Comparison of ENCODE assay signal across 28 mouse cellular contexts in the genomic region with DNA sequence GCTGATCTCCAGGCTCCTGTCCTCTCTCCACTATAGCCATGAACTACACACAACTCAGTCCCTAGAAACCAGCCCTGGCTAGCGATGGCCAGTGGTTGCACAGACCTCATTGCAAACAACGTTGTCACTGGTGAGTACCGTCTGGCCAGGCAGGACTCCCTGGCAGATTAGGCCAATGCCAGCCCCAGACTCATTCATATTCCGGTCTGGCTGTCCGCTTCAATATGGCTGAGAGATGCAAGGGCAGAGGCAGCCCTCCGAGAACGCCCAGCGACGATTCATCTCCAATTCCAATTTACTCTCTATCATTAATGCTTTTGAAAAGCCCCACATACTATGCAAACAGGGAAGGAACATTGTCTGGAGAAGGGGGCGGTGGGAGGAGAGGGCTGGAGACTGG. TPM values are rescaled to one million over a fixed set of nuclear protein-coding genes. Genes with fewer than 3 reads are reported as not detected.
A peak's percentile ranks its signal among the peaks of the same experiment; 100 is the strongest.
DNase-seq lines count a peak whose midpoint lies in the region; ATAC-seq and TF ChIP-seq lines count a peak whose summit lies in the region.
"Had no signal": no experiment of that assay in that cellular context is flagged by ENCODE, and none has a peak within 500 bp of the region (broad histone marks: within the 10 kb centered on the region; RNA-seq: fewer than 3 reads in every experiment).

No protein-coding gene starts in this region.

- H3K4me3 ChIP-seq in hindbrain, embryonic 13.5 days = no peak overlapping the region
- H3K4me3 ChIP-seq in hindbrain, embryonic 10.5 days = no peak overlapping the region
- H3K4me3 ChIP-seq in layer of hippocampus, adult 2 months = no peak overlapping the region
- H3K4me3 ChIP-seq in midbrain, embryonic 14.5 days (replicated peaks; ENCODE audit: low read depth, low read length) = no peak overlapping the region
- no peak overlapping the region for H3K4me3 ChIP-seq in midbrain, embryonic 10.5 days
- H3K4me3 ChIP-seq: forebrain, embryonic 10.5 days; forebrain, embryonic 13.5 days; gastrocnemius, adult 2 months; heart, embryonic 12.5 days; heart, embryonic 15.5 days; intestine, embryonic 15.5 days had no signal

- 0 out of 2 replicates have a peak overlapping the region, but pooled peaks have one; percentile 55 for H3K27ac ChIP-seq in hindbrain, embryonic 13.5 days
- H3K27ac ChIP-seq in hindbrain, embryonic 10.5 days = no peak overlapping the region
- peak overlapping the region; percentile 39; the same call in 1 of the 2 replicates for H3K27ac ChIP-seq in layer of hippocampus, adult 2 months
- peak overlapping the region; percentile 70 for H3K27ac ChIP-seq in midbrain, embryonic 14.5 days (replicated peaks; ENCODE audit: low read depth, low read length)
- no peak overlapping the region for H3K27ac ChIP-seq in midbrain, embryonic 10.5 days (replicated peaks)
- H3K27ac ChIP-seq: forebrain, embryonic 10.5 days; forebrain, embryonic 13.5 days; gastrocnemius, adult 2 months; heart, embryonic 15.5 days; hindbrain, embryonic 14.5 days; intestine, embryonic 15.5 days had no signal

- TF ChIP-seq CTCF in layer of hippocampus, adult 2 months (conservative IDR thresholded peaks at IDR 0.05) = no peak

- no peaks in the 10 kb centered on the region for H3K9me3 ChIP-seq in hindbrain, embryonic 13.5 days
- no peaks in the 10 kb centered on the region for H3K9me3 ChIP-seq in hindbrain, embryonic 10.5 days
- no peaks in the 10 kb centered on the region for H3K9me3 ChIP-seq in midbrain, embryonic 14.5 days (ENCODE audit: control insufficient read depth, low read length)
- H3K9me3 ChIP-seq in midbrain, embryonic 10.5 days (replicated peaks) = no peaks in the 10 kb centered on the region
- H3K9me3 ChIP-seq: forebrain, embryonic 10.5 days; forebrain, embryonic 13.5 days; G1E; heart, embryonic 12.5 days; heart, embryonic 15.5 days; intestine, embryonic 15.5 days had no signal

- no peak for DNase-seq in hindbrain, embryonic 10.5 days (ENCODE audit: low spot score)
- no peak for DNase-seq in layer of hippocampus, adult 2 months (ENCODE audit: low spot score in 2 of 2)
- DNase-seq in layer of hippocampus, adult 9-11 months = no peak
- peak; percentile 54 for DNase-seq in midbrain, embryonic 14.5 days
- DNase-seq in midbrain, embryonic 10.5 days (ENCODE audit: low spot score) = no peak
- no peak for DNase-seq in ovary, postnatal 14 days (ENCODE audit: low spot score)
- DNase-seq: adrenal gland, postnatal 10 days; adrenal gland, postnatal 36 days; B cell, adult 2 months; cerebellum, adult 11 months; cerebellum, adult 2 months; cerebellum, adult 9-11 months; gastrocnemius, adult 2 months; gastrocnemius, postnatal 14 days; heart, adult 11 months; heart, postnatal 10 days; heart, postnatal 36 days had no signal

- no peak overlapping the region for H3K4me2 ChIP-seq in hindbrain, embryonic 13.5 days
- H3K4me2 ChIP-seq in midbrain, embryonic 14.5 days (ENCODE audit: low read length) = no peak overlapping the region
- H3K4me2 ChIP-seq: forebrain, embryonic 13.5 days; heart, embryonic 12.5 days; heart, embryonic 15.5 days; hindbrain, embryonic 14.5 days; intestine, embryonic 15.5 days had no signal

- no peak for ATAC-seq in hindbrain, embryonic 13.5 days (ENCODE audit: low FRiP score)
- ATAC-seq in midbrain, embryonic 14.5 days (ENCODE audit: low FRiP score, low TSS enrichment) = 0 out of 2 replicates have a peak, but pooled peaks have one; percentile 34
- ATAC-seq: forebrain, embryonic 13.5 days; forebrain, embryonic 16.5 days; intestine, embryonic 15.5 days; Patski had no signal

- no peaks in the 10 kb centered on the region for H3K27me3 ChIP-seq in hindbrain, embryonic 13.5 days
- H3K27me3 ChIP-seq in hindbrain, embryonic 10.5 days (ENCODE audit: insufficient read depth, poor library complexity, severe bottlenecking) = no peaks in the 10 kb centered on the region
- no peaks in the 10 kb centered on the region for H3K27me3 ChIP-seq in midbrain, embryonic 14.5 days (ENCODE audit: control insufficient read depth, insufficient read depth, low read length)
- peaks cover 6% of the 10 kb centered on the region for H3K27me3 ChIP-seq in midbrain, embryonic 10.5 days (ENCODE audit: low read depth, poor library complexity, severe bottlenecking)
- H3K27me3 ChIP-seq: intestine, embryonic 15.5 days had no signal

- no peaks in the 10 kb centered on the region for H3K36me3 ChIP-seq in hindbrain, embryonic 13.5 days
- H3K36me3 ChIP-seq in hindbrain, embryonic 10.5 days = no peaks in the 10 kb centered on the region
- no peaks in the 10 kb centered on the region for H3K36me3 ChIP-seq in midbrain, embryonic 14.5 days (ENCODE audit: control insufficient read depth, insufficient read depth, low read length)
- no peaks in the 10 kb centered on the region for H3K36me3 ChIP-seq in midbrain, embryonic 10.5 days
- H3K36me3 ChIP-seq: forebrain, embryonic 10.5 days; G1E; heart, embryonic 12.5 days; heart, embryonic 15.5 days; intestine, embryonic 15.5 days had no signal

- peaks cover 4% of the 10 kb centered on the region; the same call in 1 of the 2 replicates for H3K4me1 ChIP-seq in hindbrain, embryonic 13.5 days (replicated peaks)
- peaks cover 10% of the 10 kb centered on the region; the same call in 1 of the 2 replicates for H3K4me1 ChIP-seq in hindbrain, embryonic 10.5 days (replicated peaks)
- peaks cover 8% of the 10 kb centered on the region; the same call in 1 of the 2 replicates for H3K4me1 ChIP-seq in midbrain, embryonic 14.5 days (ENCODE audit: control insufficient read depth, insufficient read depth, low read length)
- H3K4me1 ChIP-seq in midbrain, embryonic 10.5 days = peaks cover 10% of the 10 kb centered on the region; the same call in 1 of the 2 replicates
- H3K4me1 ChIP-seq: forebrain, embryonic 13.5 days; heart, embryonic 12.5 days; heart, embryonic 15.5 days; intestine, embryonic 15.5 days had no signal

- no peak overlapping the region for H3K9ac ChIP-seq in hindbrain, embryonic 13.5 days
- H3K9ac ChIP-seq in midbrain, embryonic 14.5 days (replicated peaks; ENCODE audit: low read length) = no peak overlapping the region
- H3K9ac ChIP-seq: forebrain, embryonic 13.5 days; heart, embryonic 12.5 days; heart, embryonic 15.5 days; hindbrain, embryonic 14.5 days; intestine, embryonic 15.5 days had no signal

- WGBS in hindbrain, embryonic 13.5 days = 59% methylated on average over 10 of the region's 10 CpGs
- WGBS in hindbrain, embryonic 10.5 days = 83% methylated on average over 10 of the region's 10 CpGs
- WGBS in midbrain, embryonic 14.5 days = 45% methylated on average over 10 of the region's 10 CpGs
- WGBS in midbrain, embryonic 10.5 days = 90% methylated on average over 10 of the region's 10 CpGs

RNA-seq across cellular contexts. Expression of a gene that starts 11.7 kb away (rescaled TPM):
- polyA plus RNA-seq in hindbrain, embryonic 13.5 days (2015; fragmentation: Nextera tagmentation; extraction: Ambion mirVana) = 48.9 and 50.4 TPM in 2 replicates
- polyA plus RNA-seq in hindbrain, embryonic 10.5 days (2016; fragmentation: Nextera tagmentation; extraction: Ambion mirVana) = 5.1 and 9.9 TPM in 2 replicates
- total RNA-seq in layer of hippocampus, adult 2 months (2021) = 100 to 1,000 TPM; 249 to 268 TPM
- 49.4 and 72.2 TPM in 2 replicates for polyA plus RNA-seq in midbrain, embryonic 14.5 days (2014; fragmentation: Nextera tagmentation; extraction: Ambion mirVana)
- 2.8 and 6.4 TPM in 2 replicates for polyA plus RNA-seq in midbrain, embryonic 10.5 days (2016; fragmentation: Nextera tagmentation; extraction: Ambion mirVana)
- total RNA-seq: CH12.LX had no signal
- polyA plus RNA-seq: G1E had no signal

Comparison
In these comparisons a context has a peak if more than half of its experiments do, and no peak if none do; other contexts are left out.
1. H3K27ac ChIP-seq: peak in hindbrain, embryonic 13.5 days (single experiment), layer of hippocampus, adult 2 months (single experiment) and midbrain, embryonic 14.5 days (single experiment); none in hindbrain, embryonic 10.5 days (single experiment) and midbrain, embryonic 10.5 days (single experiment).